Mouse (Mus musculus): ENCODE measurements at regions not wholly inside any gene's neighbourhood (a gene's known extent, or its start where the extent isn't known, plus 50 kb on each side); places are given as distances from the start of the nearest gene placed in this dataset.
"Not testable (repeated sequence)": the region's sequence is repeated elsewhere in the genome, so short reads cannot be mapped to it uniquely, and the experiment has no call there.

- TF ChIP-seq CTCF (IDR thresholded peaks at IDR 0.05; ENCODE audit: extremely low read depth, insufficient read length, insufficient replicate concordance, low read depth, low read length) (no peak), POLR2A (IDR thresholded peaks at IDR 0.05; ENCODE audit: low read depth, low read length) (no peak)
- Histone ChIP-seq H3K36me3 (ENCODE audit: control insufficient read depth, insufficient read depth, low read length) (no peaks in the 10 kb centered on the region), H3K4me3 (ENCODE audit: low read depth, low read length) (no peak overlapping the region), H3K4me1 (ENCODE audit: control insufficient read depth, insufficient read depth, insufficient read length, low read length) (no peaks in the 10 kb centered on the region), H3K27me3 (ENCODE audit: control insufficient read depth, insufficient read depth, low read length) (no peaks in the 10 kb centered on the region), H3K27ac (ENCODE audit: insufficient read depth, low read depth, low read length) (no peak overlapping the region)
- WGBS: 72% methylated on average over 3 of the region's 3 CpGs
These were observed 335.6 kb upstream of the Igfbp7 start for GRCm38 (mm10) chr5:77743467-77743866.

GRCm38 (mm10) chr5:77730286-77730685, 322.4 kb upstream of the Igfbp7 start:
- H3K4me3 ChIP-seq (ENCODE audit: low read depth, low read length); H3K27ac ChIP-seq (ENCODE audit: insufficient read depth, low read depth, low read length); H3K4me1 ChIP-seq (ENCODE audit: control insufficient read depth, insufficient read depth, insufficient read length, low read length); H3K36me3 ChIP-seq (ENCODE audit: control insufficient read depth, insufficient read depth, low read length); H3K27me3 ChIP-seq (ENCODE audit: control insufficient read depth, insufficient read depth, low read length): not testable (repeated sequence)
- 73% methylated on average over 4 of the region's 4 CpGs for WGBS

- no peak overlapping the region for H3K27ac ChIP-seq (ENCODE audit: insufficient read depth, low read depth, low read length)
- 62% methylated on average over 3 of the region's 3 CpGs for WGBS
- no peaks in the 10 kb centered on the region for H3K27me3 ChIP-seq (ENCODE audit: control insufficient read depth, insufficient read depth, low read length)
- H3K4me3 ChIP-seq (ENCODE audit: low read depth, low read length): no peak overlapping the region
- no peak for TF ChIP-seq POLR2A (IDR thresholded peaks at IDR 0.05; ENCODE audit: low read depth, low read length)
- no peak for TF ChIP-seq CTCF (IDR thresholded peaks at IDR 0.05; ENCODE audit: extremely low read depth, insufficient read length, insufficient replicate concordance, low read depth, low read length)
- no peaks in the 10 kb centered on the region for H3K4me1 ChIP-seq (ENCODE audit: control insufficient read depth, insufficient read depth, insufficient read length, low read length)
- H3K36me3 ChIP-seq (ENCODE audit: control insufficient read depth, insufficient read depth, low read length): no peaks in the 10 kb centered on the region
These were observed 273.8 kb upstream of the Igfbp7 start for GRCm38 (mm10) chr5:77681592-77681991.

GRCm38 (mm10) chr5:77672073-77672924, 264.5 kb upstream of the Igfbp7 start:
- TF ChIP-seq POLR2A (IDR thresholded peaks at IDR 0.05; ENCODE audit: low read depth, low read length) (no peak), CTCF (IDR thresholded peaks at IDR 0.05; ENCODE audit: extremely low read depth, insufficient read length, insufficient replicate concordance, low read depth, low read length) (no peak)
- H3K27ac ChIP-seq (ENCODE audit: insufficient read depth, low read depth, low read length): no peak overlapping the region
- H3K4me3 ChIP-seq (ENCODE audit: low read depth, low read length): no peak overlapping the region
- no peaks in the 10 kb centered on the region for H3K27me3 ChIP-seq (ENCODE audit: control insufficient read depth, insufficient read depth, low read length)
- no peaks in the 10 kb centered on the region for H3K36me3 ChIP-seq (ENCODE audit: control insufficient read depth, insufficient read depth, low read length)
- WGBS: 85% methylated on average over 15 of the region's 15 CpGs
- H3K4me1 ChIP-seq (ENCODE audit: control insufficient read depth, insufficient read depth, insufficient read length, low read length): no peaks in the 10 kb centered on the region

GRCm38 (mm10) chr5:77663096-77663495, 255.3 kb upstream of the Igfbp7 start:
- Histone ChIP-seq H3K4me1 (ENCODE audit: control insufficient read depth, insufficient read depth, insufficient read length, low read length) (no peaks in the 10 kb centered on the region), H3K4me3 (ENCODE audit: low read depth, low read length) (no peak overlapping the region), H3K27ac (ENCODE audit: insufficient read depth, low read depth, low read length) (no peak overlapping the region), H3K36me3 (ENCODE audit: control insufficient read depth, insufficient read depth, low read length) (no peaks in the 10 kb centered on the region), H3K27me3 (ENCODE audit: control insufficient read depth, insufficient read depth, low read length) (no peaks in the 10 kb centered on the region)
- TF ChIP-seq CTCF (IDR thresholded peaks at IDR 0.05; ENCODE audit: extremely low read depth, insufficient read length, insufficient replicate concordance, low read depth, low read length) (no peak), POLR2A (IDR thresholded peaks at IDR 0.05; ENCODE audit: low read depth, low read length) (no peak)
- 69% methylated on average over 3 of the region's 3 CpGs for WGBS

- WGBS: 90% methylated on average over 6 of the region's 6 CpGs
- Histone ChIP-seq H3K27me3 (ENCODE audit: control insufficient read depth, insufficient read depth, low read length) (no peaks in the 10 kb centered on the region), H3K4me3 (ENCODE audit: low read depth, low read length) (no peak overlapping the region), H3K4me1 (ENCODE audit: control insufficient read depth, insufficient read depth, insufficient read length, low read length) (no peaks in the 10 kb centered on the region), H3K27ac (ENCODE audit: insufficient read depth, low read depth, low read length) (no peak overlapping the region), H3K36me3 (ENCODE audit: control insufficient read depth, insufficient read depth, low read length) (no peaks in the 10 kb centered on the region)
- TF ChIP-seq POLR2A (IDR thresholded peaks at IDR 0.05; ENCODE audit: low read depth, low read length) (no peak), CTCF (IDR thresholded peaks at IDR 0.05; ENCODE audit: extremely low read depth, insufficient read length, insufficient replicate concordance, low read depth, low read length) (no peak)
These were observed 251.2 kb upstream of the Igfbp7 start for GRCm38 (mm10) chr5:77659016-77659415.

- Histone ChIP-seq H3K27ac (ENCODE audit: insufficient read depth, low read depth, low read length) (no peak overlapping the region), H3K4me3 (ENCODE audit: low read depth, low read length) (no peak overlapping the region), H3K36me3 (ENCODE audit: control insufficient read depth, insufficient read depth, low read length) (no peaks in the 10 kb centered on the region), H3K27me3 (ENCODE audit: control insufficient read depth, insufficient read depth, low read length) (no peaks in the 10 kb centered on the region), H3K4me1 (ENCODE audit: control insufficient read depth, insufficient read depth, insufficient read length, low read length) (no peaks in the 10 kb centered on the region)
- WGBS: 88% methylated on average over 5 of the region's 5 CpGs
- TF ChIP-seq CTCF (IDR thresholded peaks at IDR 0.05; ENCODE audit: extremely low read depth, insufficient read length, insufficient replicate concordance, low read depth, low read length) (no peak), POLR2A (IDR thresholded peaks at IDR 0.05; ENCODE audit: low read depth, low read length) (no peak)
These were observed 236.8 kb upstream of the Igfbp7 start for GRCm38 (mm10) chr5:77644651-77645050.

Data from small intestine, adult 2 months (tissue).